In genomic region chr9:123259461-123259895, GRCm38 (mm10) we compare ENCODE assay signal across 8 mouse cellular contexts. TPM values are rescaled to one million over a fixed set of nuclear protein-coding genes. Genes with fewer than 3 reads are reported as not detected.
DNase-seq lines count a peak whose midpoint lies in the region; ATAC-seq and TF ChIP-seq lines count a peak whose summit lies in the region.

No protein-coding gene starts in this region.

- DNase-seq in right cerebral cortex, adult 18-20 months = peak; percentile 63
- no peak for DNase-seq in right cerebral cortex, postnatal 25 days
- peak; percentile 81 to 85 for DNase-seq in cerebellum, adult 2 months
- peak; percentile 85 for DNase-seq in kidney, adult 18-20 months
- DNase-seq in retina, postnatal 7 days (ENCODE audit: low read depth, low spot score) = peak; percentile 66
- DNase-seq in adipocyte (ENCODE audit: low spot score) = no peak

- peak overlapping the region; percentile 76 for H3K4me3 ChIP-seq in cerebellum, adult 2 months (replicated peaks; ENCODE audit: insufficient read depth, low read depth, low read length)
- H3K4me3 ChIP-seq in lung, embryonic 16.5 days (ENCODE audit: low read length) = peak overlapping the region; percentile 72

- no peaks in the 10 kb centered on the region for H3K36me3 ChIP-seq in lung, embryonic 16.5 days (ENCODE audit: control insufficient read depth, insufficient read depth, low read length)

- H3K9me3 ChIP-seq in lung, embryonic 16.5 days (ENCODE audit: control insufficient read depth, low read length) = no peaks in the 10 kb centered on the region

- 2% methylated on average over 45 of the region's 45 CpGs for WGBS in cerebellum, adult 2 months
- WGBS in lung, embryonic 16.5 days = under 1% methylated on average over 37 of the region's 45 CpGs

- no peak for TF ChIP-seq POLR2A in cerebellum, adult 2 months (IDR thresholded peaks at IDR 0.05; ENCODE audit: borderline replicate concordance, insufficient read depth, low read length)

- TF ChIP-seq CTCF in cerebellum, adult 2 months (IDR thresholded peaks at IDR 0.05; ENCODE audit: borderline replicate concordance, insufficient read depth, low read depth, low read length) = peak; percentile 86

- H3K4me2 ChIP-seq in lung, embryonic 16.5 days (ENCODE audit: low read depth, low read length) = peak overlapping the region; percentile 95

- no peak overlapping the region for H3K27ac ChIP-seq in cerebellum, adult 2 months (ENCODE audit: insufficient read depth, low read length)
- H3K27ac ChIP-seq in lung, embryonic 16.5 days (ENCODE audit: low read length) = no peak overlapping the region

- H3K27me3 ChIP-seq in cerebellum, adult 2 months (ENCODE audit: control insufficient read depth, insufficient read depth, low read length) = no peaks in the 10 kb centered on the region
- peaks cover 3% of the 10 kb centered on the region; the same call in 1 of the 2 replicates for H3K27me3 ChIP-seq in lung, embryonic 16.5 days (ENCODE audit: control insufficient read depth, insufficient read depth, low read depth, low read length)

- peak overlapping the region; percentile 73 for H3K9ac ChIP-seq in lung, embryonic 16.5 days (ENCODE audit: low read length)

- peak; percentile 80 for ATAC-seq in granulocyte monocyte progenitor cell, adult 5-6 weeks (replicated peaks; ENCODE audit: poor library complexity, severe bottlenecking)
- no peak for ATAC-seq in lung, embryonic 16.5 days (ENCODE audit: low read depth)

- H3K4me1 ChIP-seq in cerebellum, adult 2 months (ENCODE audit: control insufficient read depth, insufficient read depth, low read length) = no peaks in the 10 kb centered on the region
- H3K4me1 ChIP-seq in lung, embryonic 16.5 days (replicated peaks; ENCODE audit: control insufficient read depth, insufficient read depth, low read length) = peaks cover 4% of the 10 kb centered on the region; the same call in 1 of the 2 replicates

RNA-seq across cellular contexts. Expression of gene Tmem158, which starts 1.1 kb away (rescaled TPM):
- polyA plus RNA-seq in cerebellum, adult 2 months (2012; rRNA removed) = 12.8 and 14.5 TPM in 2 replicates
- total RNA-seq in granulocyte monocyte progenitor cell, adult 5-6 weeks (2014; fragmentation: Nextera tagmentation) = 2.3 TPM in 1 of 2 replicates, not detected in the other
- total RNA-seq in granulocyte monocyte progenitor cell, adult 5-6 weeks (2017) = 0.65 TPM in 1 of 2 replicates, not detected in the other
- 7.4 and 8.0 TPM in 2 replicates for polyA plus RNA-seq in lung, embryonic 16.5 days (2015; fragmentation: Nextera tagmentation; extraction: Ambion mirVana)

RNA-seq across cellular contexts. Expression of gene Cdcp1, which starts 43.6 kb away (rescaled TPM):
- polyA plus RNA-seq in cerebellum, adult 2 months (2012; rRNA removed) = 0.05 and 0.06 TPM in 2 replicates
- not detected in 2 replicates for total RNA-seq in granulocyte monocyte progenitor cell, adult 5-6 weeks (2014; fragmentation: Nextera tagmentation)
- total RNA-seq in granulocyte monocyte progenitor cell, adult 5-6 weeks (2017) = 0.43 TPM in 1 of 2 replicates, not detected in the other
- polyA plus RNA-seq in lung, embryonic 16.5 days (2015; fragmentation: Nextera tagmentation; extraction: Ambion mirVana) = 12.4 and 14.6 TPM in 2 replicates

Comparison
In these comparisons a context has a peak if more than half of its experiments do, and no peak if none do; other contexts are left out.
1. DNase-seq: peak in right cerebral cortex, adult 18-20 months (single experiment), cerebellum, adult 2 months (2 of 2), kidney, adult 18-20 months (single experiment) and retina, postnatal 7 days (single experiment); none in right cerebral cortex, postnatal 25 days (single experiment) and adipocyte (single experiment).
2. RNA of gene Cdcp1, which starts 43.6 kb away (polyA plus RNA-seq): 12.4 to 14.6 TPM in lung, embryonic 16.5 days; 0.05 to 0.06 TPM in cerebellum, adult 2 months; every median in the first group is over 10 times any median in the second.